Mouse (Mus musculus): ENCODE results near the gene Notch2. TPM values are rescaled to one million over a fixed set of nuclear protein-coding genes. Genes with fewer than 3 reads are reported as not detected.
A peak's percentile ranks its signal among the peaks of the same experiment; 100 is the strongest.

Gene Notch2
- 6.2 and 6.5 TPM in 2 replicates for polyA plus RNA-seq (2012; rRNA removed)

- no peak for TF ChIP-seq CTCF (IDR thresholded peaks at IDR 0.05; ENCODE audit: extremely low read depth, insufficient read depth, low read length)
- no peak for TF ChIP-seq POLR2A (IDR thresholded peaks at IDR 0.05; ENCODE audit: extremely low read depth, insufficient read depth, low read length)
- Histone ChIP-seq H3K4me3 (ENCODE audit: insufficient read depth, low read length) (peak within 1 kb of the TSS; percentile 39), H3K4me1 (ENCODE audit: control insufficient read depth, insufficient read depth, low read length) (no peaks in the 10 kb centered on the region), H3K27ac (ENCODE audit: insufficient read depth, low read length) (no peak within 1 kb of the TSS)
Observed at GRCm38 (mm10) chr3:98013401-98014281, at the start of gene Notch2. Notch2 (plus strand) TSS chr3:98013527.

- H3K27ac ChIP-seq (ENCODE audit: insufficient read depth, low read length): no peak overlapping the region
- TF ChIP-seq POLR2A (IDR thresholded peaks at IDR 0.05; ENCODE audit: extremely low read depth, insufficient read depth, low read length): no peak
- TF ChIP-seq CTCF (IDR thresholded peaks at IDR 0.05; ENCODE audit: extremely low read depth, insufficient read depth, low read length): no peak
- no peak overlapping the region for H3K4me3 ChIP-seq (ENCODE audit: insufficient read depth, low read length)
- no peaks in the 10 kb centered on the region for H3K4me1 ChIP-seq (ENCODE audit: control insufficient read depth, insufficient read depth, low read length)
Observed at GRCm38 (mm10) chr3:97964878-97965353, 48.4 kb upstream of the Notch2 start.

- TF ChIP-seq CTCF (IDR thresholded peaks at IDR 0.05; ENCODE audit: extremely low read depth, insufficient read depth, low read length) (no peak), POLR2A (IDR thresholded peaks at IDR 0.05; ENCODE audit: extremely low read depth, insufficient read depth, low read length) (no peak)
- Histone ChIP-seq H3K4me1 (ENCODE audit: control insufficient read depth, insufficient read depth, low read length) (no peaks in the 10 kb centered on the region), H3K4me3 (ENCODE audit: insufficient read depth, low read length) (no peak overlapping the region), H3K27ac (ENCODE audit: insufficient read depth, low read length) (no peak overlapping the region)
Observed at GRCm38 (mm10) chr3:97967627-97968026, 45.7 kb upstream of the Notch2 start.

- H3K27ac ChIP-seq (ENCODE audit: insufficient read depth, low read length): no peak overlapping the region
- no peak overlapping the region for H3K4me3 ChIP-seq (ENCODE audit: insufficient read depth, low read length)
- H3K4me1 ChIP-seq (ENCODE audit: control insufficient read depth, insufficient read depth, low read length): no peaks in the 10 kb centered on the region
- no peak for TF ChIP-seq CTCF (IDR thresholded peaks at IDR 0.05; ENCODE audit: extremely low read depth, insufficient read depth, low read length)
- no peak for TF ChIP-seq POLR2A (IDR thresholded peaks at IDR 0.05; ENCODE audit: extremely low read depth, insufficient read depth, low read length)
Observed at GRCm38 (mm10) chr3:97968191-97968590, 45.1 kb upstream of the Notch2 start.

GRCm38 (mm10) chr3:97969019-97969418, 44.3 kb upstream of the Notch2 start:
- Histone ChIP-seq H3K27ac (ENCODE audit: insufficient read depth, low read length) (no peak overlapping the region), H3K4me3 (ENCODE audit: insufficient read depth, low read length) (no peak overlapping the region), H3K4me1 (ENCODE audit: control insufficient read depth, insufficient read depth, low read length) (no peaks in the 10 kb centered on the region)
- no peak for TF ChIP-seq CTCF (IDR thresholded peaks at IDR 0.05; ENCODE audit: extremely low read depth, insufficient read depth, low read length)
- TF ChIP-seq POLR2A (IDR thresholded peaks at IDR 0.05; ENCODE audit: extremely low read depth, insufficient read depth, low read length): no peak

GRCm38 (mm10) chr3:97971117-97971516, 42.2 kb upstream of the Notch2 start:
- H3K27ac ChIP-seq (ENCODE audit: insufficient read depth, low read length): no peak overlapping the region
- no peaks in the 10 kb centered on the region for H3K4me1 ChIP-seq (ENCODE audit: control insufficient read depth, insufficient read depth, low read length)
- H3K4me3 ChIP-seq (ENCODE audit: insufficient read depth, low read length): no peak overlapping the region
- no peak for TF ChIP-seq CTCF (IDR thresholded peaks at IDR 0.05; ENCODE audit: extremely low read depth, insufficient read depth, low read length)
- TF ChIP-seq POLR2A (IDR thresholded peaks at IDR 0.05; ENCODE audit: extremely low read depth, insufficient read depth, low read length): no peak

- TF ChIP-seq POLR2A (IDR thresholded peaks at IDR 0.05; ENCODE audit: extremely low read depth, insufficient read depth, low read length): no peak
- TF ChIP-seq CTCF (IDR thresholded peaks at IDR 0.05; ENCODE audit: extremely low read depth, insufficient read depth, low read length): no peak
- Histone ChIP-seq H3K27ac (ENCODE audit: insufficient read depth, low read length) (no peak overlapping the region), H3K4me1 (ENCODE audit: control insufficient read depth, insufficient read depth, low read length) (no peaks in the 10 kb centered on the region), H3K4me3 (ENCODE audit: insufficient read depth, low read length) (no peak overlapping the region)
Observed at GRCm38 (mm10) chr3:97972200-97972599, 41.1 kb upstream of the Notch2 start.

- Histone ChIP-seq H3K27ac (ENCODE audit: insufficient read depth, low read length) (no peak overlapping the region), H3K4me1 (ENCODE audit: control insufficient read depth, insufficient read depth, low read length) (no peaks in the 10 kb centered on the region), H3K4me3 (ENCODE audit: insufficient read depth, low read length) (no peak overlapping the region)
- TF ChIP-seq CTCF (IDR thresholded peaks at IDR 0.05; ENCODE audit: extremely low read depth, insufficient read depth, low read length) (no peak), POLR2A (IDR thresholded peaks at IDR 0.05; ENCODE audit: extremely low read depth, insufficient read depth, low read length) (no peak)
Observed at GRCm38 (mm10) chr3:97972707-97973106, 40.6 kb upstream of the Notch2 start.

GRCm38 (mm10) chr3:97973306-97973705, 40.0 kb upstream of the Notch2 start:
- Histone ChIP-seq H3K4me1 (ENCODE audit: control insufficient read depth, insufficient read depth, low read length) (no peaks in the 10 kb centered on the region), H3K27ac (ENCODE audit: insufficient read depth, low read length) (no peak overlapping the region), H3K4me3 (ENCODE audit: insufficient read depth, low read length) (no peak overlapping the region)
- TF ChIP-seq POLR2A (IDR thresholded peaks at IDR 0.05; ENCODE audit: extremely low read depth, insufficient read depth, low read length) (no peak), CTCF (IDR thresholded peaks at IDR 0.05; ENCODE audit: extremely low read depth, insufficient read depth, low read length) (no peak)

Measured in cortical plate, adult 2 months (tissue).